Mouse (Mus musculus) lung, postnatal 0 days (tissue): ENCODE data around the gene 4930432M17Rik.

ENCODE experiments used
- CTCF ChIP-seq: IDR thresholded peaks from 2 replicates; pipeline ENCODE4 v1.5.1; 2016; ENCODE audit warnings: antibody characterized with exemption, mild to moderate bottlenecking
- EP300 ChIP-seq: IDR thresholded peaks from 2 replicates; pipeline ENCODE4 v1.6.1; 2016; ENCODE audit warnings: antibody characterized with exemption, mild to moderate bottlenecking, control low read depth

DNA sequence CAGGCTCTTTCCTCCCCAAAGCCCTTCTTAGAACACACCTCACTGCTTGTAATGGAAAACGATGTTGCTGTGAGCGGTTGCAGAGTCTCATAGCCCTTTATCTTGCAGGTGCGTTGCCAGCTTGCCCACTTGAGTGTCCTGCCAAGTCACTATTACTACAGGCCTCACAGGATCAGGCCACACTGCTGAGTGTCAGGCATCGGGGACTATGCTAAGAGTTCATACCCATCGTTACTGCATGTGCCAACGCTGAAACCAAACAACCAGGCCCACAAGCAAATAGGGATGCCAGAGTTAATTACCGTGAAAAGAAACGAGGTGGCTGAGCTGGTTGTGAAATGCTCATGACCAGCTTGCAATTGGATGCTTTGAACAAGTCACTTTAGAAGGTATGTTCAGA lies 43.3 kb downstream of the 4930432M17Rik start:
- no peak for TF ChIP-seq CTCF
- no peak for TF ChIP-seq EP300
